Mouse (Mus musculus) lung, postnatal 0 days (tissue): ENCODE results near the gene Krt87.

Source experiments
- CTCF ChIP-seq: IDR thresholded peaks from 2 replicates; pipeline ENCODE4 v1.5.1; 2016; ENCODE audit warnings: antibody characterized with exemption, mild to moderate bottlenecking
- EP300 ChIP-seq: IDR thresholded peaks from 2 replicates; pipeline ENCODE4 v1.6.1; 2016; ENCODE audit warnings: antibody characterized with exemption, mild to moderate bottlenecking, control low read depth

GRCm38 (mm10) chr15:101424914-101425313 lies 13.7 kb downstream of the Krt87 start:
- no peak for TF ChIP-seq CTCF
- TF ChIP-seq EP300: no peak
